Mouse (Mus musculus) lung, adult 2 months (tissue): Measurements from ENCODE around the gene Cldn9.

Source experiments
- CTCF ChIP-seq: fragments of 200-500 bp; IDR thresholded peaks from 2 replicates; pipeline ENCODE4 v1.5.1; 2011; ENCODE audit warnings: mild to moderate bottlenecking, low read length, control low read depth; ENCODE audit not compliant: insufficient read depth
- POLR2A ChIP-seq: fragments of 200-500 bp; IDR thresholded peaks from 2 replicates; pipeline ENCODE4 v1.6.1; 2011; ENCODE audit warnings: low read depth, mild to moderate bottlenecking, control low read depth, low read length, borderline replicate concordance; ENCODE audit errors: extremely low read depth

DNA sequence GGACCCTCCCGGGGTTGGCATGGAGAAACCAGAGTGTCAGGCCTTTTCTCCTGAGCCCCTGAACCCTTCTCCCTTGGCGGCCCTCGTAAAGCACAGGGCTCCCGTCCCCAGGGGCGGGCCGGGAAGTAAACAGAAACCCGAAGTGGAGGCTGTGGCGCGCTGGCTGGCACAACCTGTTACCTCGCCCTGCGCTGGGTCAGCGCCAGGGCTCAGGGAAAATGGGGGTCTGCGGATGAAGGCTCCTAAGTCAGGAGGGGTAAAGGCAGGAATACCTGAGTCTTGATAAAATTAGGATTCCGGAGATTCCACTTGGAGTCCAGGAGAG lies 23.0 kb downstream of the Cldn9 start:
- TF ChIP-seq CTCF (no peak), POLR2A (no peak)
